Mouse (Mus musculus): ENCODE data around the gene Cfap77.

- TF ChIP-seq CTCF (IDR thresholded peaks at IDR 0.05; ENCODE audit: control insufficient read depth, insufficient read depth, insufficient replicate concordance, low read depth, low read length) (no peak), POLR2A (IDR thresholded peaks at IDR 0.05; ENCODE audit: control insufficient read depth, low read depth, low read length) (no peak)
Measured at GRCm38 (mm10) chr2:28914121-28914520, 140.7 kb downstream of the Cfap77 start.
